Comparison of ENCODE assay signal across 8 mouse cellular contexts in the genomic region with DNA sequence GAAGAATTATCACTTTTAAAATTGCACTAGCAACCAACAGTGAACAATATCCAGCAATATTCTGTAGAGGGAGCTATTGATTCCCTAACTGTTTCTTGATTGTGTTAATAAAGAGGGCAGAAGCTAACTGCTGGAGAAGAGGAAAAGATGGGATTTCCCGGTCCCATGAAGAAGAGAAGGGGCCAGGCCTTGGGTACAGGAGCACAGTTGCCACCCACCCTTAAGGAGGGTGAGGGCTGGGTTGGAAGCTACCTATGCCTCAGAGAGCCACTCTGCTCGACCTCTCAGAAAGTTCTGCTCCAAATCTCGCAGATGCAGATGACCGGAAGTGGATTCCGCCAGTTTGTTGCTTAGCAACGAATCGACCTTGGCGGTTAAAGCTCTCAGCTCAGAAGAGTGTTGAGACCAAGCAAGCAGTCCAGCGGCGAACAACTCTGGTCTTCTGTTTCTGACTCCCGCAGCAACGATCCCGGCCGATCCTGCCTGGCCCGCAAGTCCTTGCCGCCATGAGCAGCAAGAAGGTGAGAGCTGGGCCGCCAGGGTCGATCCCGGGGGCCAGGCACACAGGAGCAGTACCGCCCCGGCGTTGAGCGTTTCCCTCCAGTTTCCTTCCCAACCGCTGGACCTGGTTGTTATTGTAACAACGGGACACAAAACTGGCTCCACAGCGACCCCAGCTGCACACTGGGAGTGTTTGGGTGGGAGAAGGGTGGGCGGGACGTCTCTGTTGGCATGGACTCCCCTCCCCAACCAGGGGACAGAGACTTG. TPM values are rescaled to one million over a fixed set of nuclear protein-coding genes. Genes with fewer than 3 reads are reported as not detected.
DNase-seq lines count a peak whose midpoint lies in the region; ATAC-seq lines count a peak whose summit lies in the region.

No protein-coding gene starts in this region.

- peak; percentile 86 to 89 for ATAC-seq in hematopoietic stem cell, adult 5-6 weeks (replicated peaks in 1 of 2; ENCODE audit: insufficient read depth in 1 of 2, low FRiP score in 2 of 2, low TSS enrichment in 1 of 2, low read depth in 1 of 2, poor library complexity in 2 of 2, severe bottlenecking in 2 of 2)

- peak; percentile 80 for DNase-seq in Muller cell, postnatal 12 days (ENCODE audit: inconsistent ontology term)
- DNase-seq in cerebellum, adult 9-10 months, result peak; percentile 8
- DNase-seq in frontal cortex, adult 2 months (ENCODE audit: extremely low spot score in 1 of 2, low spot score in 1 of 2), result peak; percentile 5 to 49
- peak; percentile 25 to 27 for DNase-seq in layer of hippocampus, adult 8-10 months (ENCODE audit: low spot score in 2 of 2)
- peak; percentile 37 to 67 for DNase-seq in lung, adult 18-20 months
- DNase-seq in ovary, postnatal 14 days (ENCODE audit: low spot score), result peak; percentile 61
- no peak for DNase-seq in thymus, postnatal 10 days (ENCODE audit: low spot score in 2 of 2)

RNA-seq across cellular contexts. Expression of a gene that starts 0.6 kb away (rescaled TPM):
- 6.6 and 6.9 TPM in 2 replicates for polyA plus RNA-seq in frontal cortex, adult 2 months (2012; rRNA removed)
- 0.05 and 0.13 TPM in 2 replicates for total RNA-seq in hematopoietic stem cell, adult 5-6 weeks (2017)
- 1 to 10 TPM; 2.0 to 3.6 (median 2.5) TPM for total RNA-seq in layer of hippocampus, adult 8-10 months (2022)

Comparison
In these comparisons a context has a peak if more than half of its experiments do, and no peak if none do; other contexts are left out.
1. DNase-seq: peak in Muller cell, postnatal 12 days (single experiment), cerebellum, adult 9-10 months (single experiment), frontal cortex, adult 2 months (2 of 2), layer of hippocampus, adult 8-10 months (2 of 2), lung, adult 18-20 months (2 of 2) and ovary, postnatal 14 days (single experiment); none in thymus, postnatal 10 days (0 of 2).